Mouse (Mus musculus) liver, embryonic 14.5 days (tissue): ENCODE results near the gene Phf13. TPM values are rescaled to one million over a fixed set of nuclear protein-coding genes. Genes with fewer than 3 reads are reported as not detected.

Source experiments
- ATAC-seq: fragments of 200-750 bp; cut with Nextera tagmentation; 2 replicates; pipeline ENCODE4 v1.8.0; 2017; ENCODE audit warnings: moderate number of reproducible peaks, mild to moderate bottlenecking, moderate library complexity; ENCODE audit not compliant: insufficient read depth
- DNase-seq, 3 experiments: peaks; one replicate each; pipeline ENCODE4 v3.0.0-alpha.2; 2012 to 2013; ENCODE audit warnings: low read depth in 3 of 3, low spot score in 3 of 3
- H3K27ac ChIP-seq: fragments of 300-500 bp; sonication (generic); 2 replicates; pipeline ENCODE4 v1.5.1; 2014; ENCODE audit warnings: moderate library complexity, mild to moderate bottlenecking, control low read depth, inconsistent platforms
- H3K27me3 ChIP-seq: fragments of 300-500 bp; sonication (generic); 2 replicates; pipeline ENCODE4 v1.6.1; 2014; ENCODE audit warnings: mild to moderate bottlenecking, low read length, moderate library complexity; ENCODE audit not compliant: control insufficient read depth, insufficient read depth
- H3K36me3 ChIP-seq: fragments of 300-500 bp; sonication (generic); replicated peaks from 2 replicates; pipeline ENCODE4 v1.6.1; 2014; ENCODE audit warnings: low read depth; ENCODE audit not compliant: control insufficient read depth, insufficient read depth
- H3K4me1 ChIP-seq, 2 experiments: fragments of 200-500 bp in 1 of 2; fragments of 300-500 bp in 1 of 2; sonication (generic) in 1 of 2; replicated peaks; 2 replicates each; pipeline ENCODE4 v1.6.1; 2012 to 2014; ENCODE audit warnings: antibody characterized with exemption in 1 of 2, inconsistent platforms in 1 of 2, low read length in 1 of 2; ENCODE audit not compliant: control insufficient read depth in 2 of 2, insufficient read depth in 2 of 2
- H3K4me2 ChIP-seq: fragments of 300-500 bp; sonication (generic); 2 replicates; pipeline ENCODE4 v1.6.1; 2014; ENCODE audit warnings: low read depth, mild to moderate bottlenecking, control low read depth, moderate library complexity
- H3K4me3 ChIP-seq, 2 experiments: fragments of 200-500 bp in 1 of 2; fragments of 300-500 bp in 1 of 2; sonication (generic) in 1 of 2; 2 replicates each; pipeline ENCODE4 v1.5.1; 2012 to 2014; ENCODE audit warnings: low read depth in 2 of 2, low read length in 2 of 2, mild to moderate bottlenecking in 2 of 2, control low read depth in 1 of 2, inconsistent platforms in 1 of 2, moderate library complexity in 1 of 2; ENCODE audit not compliant: insufficient read depth in 1 of 2
- H3K9ac ChIP-seq: fragments of 300-500 bp; sonication (generic); replicated peaks from 2 replicates; pipeline ENCODE4 v1.6.1; 2014; ENCODE audit warnings: mild to moderate bottlenecking, control low read depth, moderate library complexity
- H3K9me3 ChIP-seq: fragments of 300-500 bp; sonication (generic); 2 replicates; pipeline ENCODE4 v1.6.1; 2016; ENCODE audit warnings: low read length, mixed read lengths; ENCODE audit not compliant: control insufficient read depth
- CTCF ChIP-seq: IDR thresholded peaks from 2 replicates; pipeline ENCODE4 v1.5.1; 2016; ENCODE audit warnings: antibody characterized with exemption, low read depth, control low read depth
- EP300 ChIP-seq: IDR thresholded peaks from 2 replicates; pipeline ENCODE4 v1.6.1; 2016; ENCODE audit warnings: antibody characterized with exemption, low read depth
- WGBS: fragments of 180-500 bp; shearing (Covaris S2); extraction: QIAGEN DNeasy Blood & Tissue Kit; methylation state at CpG from one replicate; pipeline ENCODE4 v1.1.7; 2014; ENCODE audit not compliant: insufficient replicate concordance; 5-methylcytosine and 5-hydroxymethylcytosine counted together
- polyA plus RNA-seq, 2 experiments: library from polyadenylated mRNA; depleted of rRNA in 1 of 2; stranded (reverse) in 1 of 2; unstranded in 1 of 2; fragments of >200 nt; fragmentation: Nextera tagmentation in 1 of 2; extraction: Ambion mirVana in 1 of 2; gene quantifications; 2 replicates each; pipeline versions ENCODE4 v1.2.1 to v1.2.3; 2012 to 2014

The Phf13 gene
- polyA plus RNA-seq, 2 experiments = 2.9 to 3.7 TPM

DNA sequence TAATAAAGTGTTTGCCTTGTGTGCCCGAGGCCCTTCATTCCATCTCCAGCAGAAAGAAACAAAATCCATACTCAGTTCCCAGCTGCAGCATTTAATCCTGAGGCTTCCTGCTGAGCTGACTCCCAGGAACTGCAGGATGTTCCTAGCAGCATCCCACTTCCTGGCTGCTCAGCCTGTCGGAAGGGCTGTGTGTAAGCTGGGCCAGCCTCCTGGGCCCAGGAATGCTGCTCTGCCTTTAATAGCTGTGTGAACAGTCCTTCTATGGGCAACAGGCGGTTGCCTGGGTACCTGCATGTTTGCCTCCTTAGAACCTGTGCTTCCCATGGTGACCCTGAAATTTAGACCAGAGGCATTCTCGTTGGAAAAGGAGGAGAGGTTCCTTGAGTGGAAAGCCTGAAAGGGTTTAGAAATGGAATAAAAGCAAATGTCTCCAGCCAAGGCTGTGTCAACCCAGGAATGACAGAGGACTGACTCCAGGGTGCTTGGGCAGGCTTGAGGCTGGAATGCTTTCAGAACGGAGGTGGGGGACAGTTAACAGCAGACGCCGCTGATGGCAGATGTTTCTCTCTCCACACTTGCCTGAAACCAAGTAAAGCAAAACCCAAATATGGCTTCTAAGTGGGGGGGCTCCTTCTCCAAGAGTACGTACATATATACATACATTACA lies 11.6 kb upstream of the Phf13 start:
- TF ChIP-seq CTCF = no peak
- TF ChIP-seq EP300 = no peak
- WGBS = 30% methylated on average over 8 of the region's 8 CpGs
- Histone ChIP-seq H3K9me3 (no peaks in the 10 kb centered on the region), H3K27me3 (peaks cover 15% of the 10 kb centered on the region), H3K4me1 (peaks cover 27 to 28% of the 10 kb centered on the region in 2 experiments), H3K9ac (peak overlapping the region; percentile 61), H3K36me3 (no peaks in the 10 kb centered on the region; the same call in 1 of the 2 replicates), H3K4me3 (peak overlapping the region in 1 of 2 experiments; percentile 92; a peak in 2 of 4 replicates), H3K4me2 (peak overlapping the region; percentile 100), H3K27ac (no peak overlapping the region)
- DNase-seq (no peak), ATAC-seq (no peak)

DNA sequence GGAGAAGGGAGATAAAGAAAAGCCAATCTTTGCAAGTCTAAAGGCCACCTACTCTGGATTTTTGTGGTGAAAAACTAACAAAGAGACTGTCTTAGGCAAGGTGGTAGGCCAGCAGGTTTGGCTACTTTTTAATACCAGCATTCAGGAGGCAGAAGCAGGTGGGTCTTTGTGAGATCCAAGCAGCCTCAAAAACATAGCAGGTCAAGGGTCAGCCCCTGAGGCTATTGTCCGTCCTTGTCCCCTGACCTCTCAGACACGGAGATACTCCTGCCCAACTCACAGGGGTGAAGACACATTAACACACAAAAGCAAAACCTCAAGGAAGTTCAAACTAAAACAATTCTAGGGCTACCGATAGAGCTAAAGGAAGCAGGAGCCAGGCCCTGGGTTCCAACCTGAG lies 10.8 kb upstream of the Phf13 start:
- H3K27ac ChIP-seq = no peak overlapping the region
- no peaks in the 10 kb centered on the region for H3K9me3 ChIP-seq
- WGBS = 51% methylated on average over 3 of the region's 3 CpGs
- TF ChIP-seq EP300 = no peak
- TF ChIP-seq CTCF = no peak
- H3K36me3 ChIP-seq = no peaks in the 10 kb centered on the region; the same call in 1 of the 2 replicates
- H3K4me1 ChIP-seq = peaks cover 27 to 28% of the 10 kb centered on the region in 2 experiments
- DNase-seq (no peak), ATAC-seq (no peak)
- H3K4me2 ChIP-seq = no peak overlapping the region
- peaks cover 15% of the 10 kb centered on the region for H3K27me3 ChIP-seq
- no peak overlapping the region for H3K4me3 ChIP-seq
- no peak overlapping the region for H3K9ac ChIP-seq

DNA sequence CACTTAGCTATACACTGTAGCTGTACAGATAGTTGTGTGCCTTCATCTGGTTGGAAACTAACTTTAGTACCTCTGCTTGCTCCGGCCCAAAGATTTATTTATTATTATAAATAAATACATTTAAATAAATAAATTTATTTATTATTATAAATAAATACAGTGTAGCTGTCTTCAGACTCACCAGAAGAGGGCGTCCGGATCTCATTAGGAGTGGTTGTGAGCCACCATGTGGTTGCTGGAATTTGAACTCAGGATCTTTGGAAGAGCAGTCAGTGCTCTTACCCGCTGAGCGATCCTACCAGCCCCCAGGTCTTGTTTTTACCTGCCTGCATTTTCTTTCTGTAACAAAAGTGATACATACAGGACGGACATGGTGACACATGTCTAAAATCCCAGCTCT lies 10.1 kb upstream of the Phf13 start:
- Histone ChIP-seq H3K27ac (no peak overlapping the region), H3K9ac (no peak overlapping the region), H3K4me2 (no peak overlapping the region), H3K36me3 (no peaks in the 10 kb centered on the region), H3K4me1 (peaks cover 21% of the 10 kb centered on the region in 2 experiments), H3K4me3 (no peak overlapping the region), H3K27me3 (peaks cover 15% of the 10 kb centered on the region), H3K9me3 (no peaks in the 10 kb centered on the region)
- TF ChIP-seq CTCF (peak; percentile 51), EP300 (no peak)
- no peak for DNase-seq
- WGBS = 65% methylated on average over 6 of the region's 6 CpGs
- no peak for ATAC-seq

DNA sequence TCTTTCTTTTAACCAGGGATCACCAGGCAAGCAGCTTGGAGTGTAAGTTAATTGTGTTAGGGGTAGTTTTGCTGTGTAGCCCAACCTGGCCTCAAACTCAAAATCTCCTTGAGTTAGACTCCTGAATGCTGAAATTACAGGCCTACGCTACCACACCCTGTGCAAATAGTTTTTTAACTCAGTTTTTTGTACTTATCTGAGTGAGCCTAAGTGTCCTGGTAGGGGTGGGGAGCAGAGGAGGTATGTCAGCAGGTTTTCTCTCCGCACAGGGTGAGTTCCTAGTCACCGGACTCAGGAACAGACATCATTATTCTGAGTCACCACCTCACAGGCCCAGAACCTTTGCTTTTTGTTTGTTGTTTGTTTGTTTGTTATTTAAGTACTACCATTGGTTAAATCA lies 6.0 kb upstream of the Phf13 start:
- TF ChIP-seq CTCF = no peak
- TF ChIP-seq EP300 = no peak
- H3K4me3 ChIP-seq = no peak overlapping the region
- DNase-seq (no peak), ATAC-seq (no peak)
- peaks cover 8 to 9% of the 10 kb centered on the region in 2 experiments for H3K4me1 ChIP-seq
- peaks cover 4% of the 10 kb centered on the region for H3K27me3 ChIP-seq
- H3K27ac ChIP-seq = no peak overlapping the region
- no peaks in the 10 kb centered on the region for H3K36me3 ChIP-seq
- no peaks in the 10 kb centered on the region for H3K9me3 ChIP-seq
- no peak overlapping the region for H3K4me2 ChIP-seq
- WGBS = 62% methylated on average over 3 of the region's 3 CpGs
- no peak overlapping the region for H3K9ac ChIP-seq

DNA sequence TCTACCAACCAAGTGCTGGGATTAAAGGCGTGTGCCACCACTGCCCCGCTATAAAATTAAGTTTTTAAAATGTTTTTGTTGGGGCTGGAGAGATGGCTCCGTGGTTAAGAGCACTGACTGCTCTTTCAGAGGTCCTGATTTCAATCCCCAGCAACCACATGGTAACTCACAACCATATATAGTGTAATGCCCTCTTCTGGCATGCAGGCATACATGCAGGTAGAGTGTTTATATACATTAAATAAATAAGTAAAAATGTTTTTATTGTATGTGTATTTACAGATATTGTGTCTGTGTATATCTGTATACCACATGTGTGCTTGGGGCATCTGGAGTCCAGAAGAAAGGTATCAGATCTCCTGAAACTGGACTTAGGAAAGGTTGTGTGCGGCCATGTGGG lies 5.3 kb upstream of the Phf13 start:
- Histone ChIP-seq H3K27ac (no peak overlapping the region), H3K27me3 (no peaks in the 10 kb centered on the region), H3K4me1 (peaks cover 9 to 10% of the 10 kb centered on the region in 2 experiments), H3K9ac (no peak overlapping the region), H3K4me2 (no peak overlapping the region), H3K36me3 (no peaks in the 10 kb centered on the region), H3K4me3 (no peak overlapping the region), H3K9me3 (no peaks in the 10 kb centered on the region)
- TF ChIP-seq CTCF = no peak; the same call in 1 of the 2 replicates
- no peak for TF ChIP-seq EP300
- DNase-seq = no peak
- ATAC-seq = no peak
- WGBS = 55% methylated on average over 4 of the region's 4 CpGs
